Mouse (Mus musculus) heart, adult 2 months (tissue): Measurements from ENCODE around the gene Spint3. TPM values are rescaled to one million over a fixed set of nuclear protein-coding genes. Genes with fewer than 3 reads are reported as not detected.

Source experiments
- DNase-seq, 2 experiments: peaks; one replicate each; pipeline ENCODE4 v3.0.0; 2021
- H3K27ac ChIP-seq: fragments of 200-600 bp; 2 replicates; pipeline ENCODE4 v1.8.1; 2022
- H3K27me3 ChIP-seq: fragments of 200-500 bp; 2 replicates; pipeline ENCODE4 v1.6.1; 2012; ENCODE audit warnings: mild to moderate bottlenecking, low read length, inconsistent platforms, mixed read lengths; ENCODE audit not compliant: control insufficient read depth, insufficient read depth
- H3K36me3 ChIP-seq: fragments of 200-500 bp; 2 replicates; pipeline ENCODE4 v1.6.1; 2012; ENCODE audit warnings: low read length, inconsistent platforms; ENCODE audit not compliant: control insufficient read depth, insufficient read depth
- H3K4me1 ChIP-seq: fragments of 200-500 bp; 2 replicates; pipeline ENCODE4 v1.6.1; 2011; ENCODE audit warnings: low read length; ENCODE audit not compliant: control insufficient read depth, insufficient read depth
- H3K4me3 ChIP-seq: fragments of 200-600 bp; 2 replicates; pipeline ENCODE4 v1.8.1; 2022
- H3K79me2 ChIP-seq: fragments of 200-500 bp; replicated peaks from 2 replicates; pipeline ENCODE4 v1.6.1; 2012; ENCODE audit warnings: mild to moderate bottlenecking, inconsistent platforms, low read length, moderate library complexity, mixed read lengths; ENCODE audit not compliant: control insufficient read depth, insufficient read depth
- H3K9ac ChIP-seq: fragments of 200-500 bp; 2 replicates; pipeline ENCODE4 v1.6.1; 2012; ENCODE audit warnings: low read depth, mild to moderate bottlenecking, control low read depth, inconsistent platforms, low read length, mixed read lengths
- CTCF ChIP-seq: fragments of 200-600 bp; IDR thresholded peaks from 2 replicates; pipeline ENCODE4 v1.8.1; 2022; ENCODE audit warnings: antibody characterized with exemption, mild to moderate bottlenecking, moderate library complexity
- EP300 ChIP-seq: fragments of 200-500 bp; IDR thresholded peaks from 2 replicates; pipeline ENCODE4 v1.6.1; 2011; ENCODE audit warnings: low read depth, low read length, control low read depth; ENCODE audit not compliant: insufficient read depth
- POLR2A ChIP-seq: fragments of 200-500 bp; IDR thresholded peaks from 2 replicates; pipeline ENCODE4 v1.6.1; 2011; ENCODE audit warnings: mild to moderate bottlenecking, low read depth, low read length, control low read depth; ENCODE audit not compliant: insufficient read depth
- WGBS: fragments of 180-500 bp; shearing (Covaris S2); methylation state at CpG from one replicate; pipeline ENCODE4 v1.1.7; 2018; 5-methylcytosine and 5-hydroxymethylcytosine counted together
- intact Hi-C: fragments of 180-260 bp; cut with DNase I; formaldehyde crosslinking; loops from one replicate; pipeline ENCODE4 v1.15.1; 2025
- polyA plus RNA-seq: library from polyadenylated mRNA; depleted of rRNA; stranded (reverse); fragments of >200 nt; gene quantifications from 2 replicates; pipeline ENCODE4 v1.2.3, GENCODE M21; 2012
- total RNA-seq, 2 experiments: library from RNA; stranded (reverse); gene quantifications; 2 replicates each; pipeline ENCODE4 v1.2.3; 2021

Spint3 gene
- total and polyA plus RNA-seq, 3 experiments: not detected

DNA sequence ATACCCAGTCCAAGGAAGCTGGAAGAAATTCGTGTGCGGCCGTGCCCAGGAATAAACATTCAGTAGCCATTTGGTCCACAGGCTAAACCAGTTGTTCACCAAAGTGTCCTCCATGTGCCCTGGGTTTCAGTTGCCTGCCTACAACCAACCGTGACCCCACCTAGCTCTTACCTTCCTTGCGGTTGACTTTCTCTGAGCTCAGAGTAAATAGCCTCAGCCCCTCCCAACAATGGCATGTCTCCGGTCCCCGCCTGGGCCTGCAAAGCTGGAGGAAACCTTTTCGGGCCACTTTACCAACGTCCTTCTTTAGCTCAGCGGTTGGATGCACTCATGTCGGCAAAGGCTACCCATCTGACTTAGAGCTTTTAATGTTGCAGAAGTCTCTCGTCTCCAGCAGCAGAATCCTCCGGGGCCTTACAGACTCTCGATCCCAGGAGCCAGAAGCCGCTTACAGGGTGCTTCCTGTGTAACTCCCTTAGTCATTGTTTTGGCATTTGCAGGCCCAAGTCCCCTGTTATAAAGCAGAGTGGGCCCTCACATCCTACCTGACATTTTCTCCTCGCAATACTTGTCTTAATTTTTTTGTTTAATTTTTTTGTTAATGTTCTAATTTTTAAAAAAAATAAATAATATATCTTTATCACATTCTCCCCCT is 14.1 kb downstream of the Spint3 start:
- no peak for DNase-seq
- intact Hi-C loops: no loop called here
- Histone ChIP-seq H3K27ac (no peak overlapping the region), H3K27me3 (peaks cover 5% of the 10 kb centered on the region), H3K4me1 (peaks cover 1% of the 10 kb centered on the region; the same call in 1 of the 2 replicates), H3K9ac (no peak overlapping the region), H3K79me2 (no peaks in the 10 kb centered on the region), H3K4me3 (no peak overlapping the region), H3K36me3 (no peaks in the 10 kb centered on the region)
- 35% methylated on average over 16 of the region's 16 CpGs for WGBS
- no peak for TF ChIP-seq POLR2A
- no peak for TF ChIP-seq CTCF
- no peak for TF ChIP-seq EP300

DNA sequence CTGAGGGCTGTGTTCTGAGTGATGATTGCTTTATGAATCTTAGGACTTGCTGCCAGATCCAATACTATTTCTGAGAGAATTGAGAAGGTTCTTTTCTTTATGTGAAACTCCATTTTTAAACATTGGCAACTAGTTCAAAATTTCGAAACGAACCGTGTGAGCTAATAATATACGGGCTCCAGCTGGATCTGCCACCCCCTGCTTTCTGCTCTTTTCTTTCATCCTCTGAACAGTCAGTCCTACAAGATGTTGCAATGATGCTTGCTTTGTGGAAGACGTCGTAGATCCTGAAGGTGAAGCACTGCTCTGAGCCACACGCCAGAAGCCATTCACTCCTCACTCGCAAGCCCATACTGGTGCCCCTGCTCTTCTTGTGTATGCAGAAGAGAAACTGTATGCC is 14.8 kb downstream of the Spint3 start:
- intact Hi-C loops: no loop called here
- no peaks in the 10 kb centered on the region for H3K79me2 ChIP-seq
- TF ChIP-seq POLR2A (no peak), EP300 (no peak), CTCF (no peak)
- no peak for DNase-seq
- WGBS: 81% methylated on average over 8 of the region's 8 CpGs
- no peak overlapping the region for H3K9ac ChIP-seq
- H3K27ac ChIP-seq: no peak overlapping the region
- no peaks in the 10 kb centered on the region for H3K4me1 ChIP-seq
- peaks cover 3% of the 10 kb centered on the region for H3K27me3 ChIP-seq
- H3K36me3 ChIP-seq: no peaks in the 10 kb centered on the region
- H3K4me3 ChIP-seq: no peak overlapping the region

DNA sequence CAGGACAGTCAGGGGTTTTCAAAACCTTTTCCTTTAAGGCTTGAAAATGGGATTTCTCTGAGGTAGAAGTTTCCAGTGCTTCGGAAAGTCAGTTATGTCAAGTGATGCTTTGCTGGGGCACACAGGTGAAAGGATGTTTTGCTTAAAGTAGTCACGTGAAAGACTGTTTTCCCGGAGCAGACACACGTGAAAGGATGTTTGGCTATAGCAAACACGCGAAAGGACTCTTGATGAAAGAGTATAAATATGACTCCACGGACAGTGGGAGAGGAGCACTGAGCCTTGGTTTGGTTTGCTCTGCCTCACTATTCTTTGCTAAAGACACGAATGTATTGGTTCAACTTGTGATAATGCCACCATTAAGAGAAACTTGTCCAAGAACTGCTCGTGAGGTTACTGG is 21.8 kb downstream of the Spint3 start:
- no peak overlapping the region for H3K4me3 ChIP-seq

DNA sequence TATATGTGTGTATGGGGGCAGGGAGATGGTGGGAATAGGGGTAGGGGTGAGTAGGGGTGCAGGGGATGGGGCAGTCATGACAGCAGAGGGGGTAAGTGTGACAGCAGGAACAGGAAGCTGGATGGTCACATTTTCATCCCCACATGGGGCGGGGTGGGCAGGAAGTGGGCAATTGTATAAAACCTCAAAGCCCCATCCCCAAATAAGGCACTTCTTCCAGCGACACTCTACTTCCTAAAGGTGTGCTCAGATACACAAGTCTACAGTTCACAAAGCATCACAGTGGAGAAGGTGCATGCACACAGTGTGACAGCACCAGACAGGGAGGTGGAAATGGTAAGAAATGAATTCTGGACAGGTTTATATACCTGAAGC is 22.4 kb downstream of the Spint3 start:
- no peak overlapping the region for H3K4me3 ChIP-seq
- no peaks in the 10 kb centered on the region for H3K4me1 ChIP-seq
- no peak for DNase-seq
- H3K27ac ChIP-seq: no peak overlapping the region
- WGBS: 54% methylated on average over 2 of the region's 2 CpGs
- no peaks in the 10 kb centered on the region for H3K79me2 ChIP-seq
- TF ChIP-seq CTCF (no peak), POLR2A (no peak), EP300 (no peak)
- peaks cover 5% of the 10 kb centered on the region; the same call in 1 of the 2 replicates for H3K27me3 ChIP-seq
- no peaks in the 10 kb centered on the region for H3K36me3 ChIP-seq
- no peak overlapping the region for H3K9ac ChIP-seq
- intact Hi-C loops: no loop called here

More for the DNA sequence above, 21.8 kb downstream of the Spint3 start:
- no peak overlapping the region for H3K27ac ChIP-seq
- H3K9ac ChIP-seq: no peak overlapping the region
- H3K27me3 ChIP-seq: peaks cover 5% of the 10 kb centered on the region; the same call in 1 of the 2 replicates
- no peaks in the 10 kb centered on the region for H3K36me3 ChIP-seq
- TF ChIP-seq EP300 (no peak), CTCF (no peak), POLR2A (no peak)
- DNase-seq: no peak
- H3K79me2 ChIP-seq: no peaks in the 10 kb centered on the region
- intact Hi-C loops: no loop called here
- 81% methylated on average over 9 of the region's 9 CpGs for WGBS
- no peaks in the 10 kb centered on the region for H3K4me1 ChIP-seq

DNA sequence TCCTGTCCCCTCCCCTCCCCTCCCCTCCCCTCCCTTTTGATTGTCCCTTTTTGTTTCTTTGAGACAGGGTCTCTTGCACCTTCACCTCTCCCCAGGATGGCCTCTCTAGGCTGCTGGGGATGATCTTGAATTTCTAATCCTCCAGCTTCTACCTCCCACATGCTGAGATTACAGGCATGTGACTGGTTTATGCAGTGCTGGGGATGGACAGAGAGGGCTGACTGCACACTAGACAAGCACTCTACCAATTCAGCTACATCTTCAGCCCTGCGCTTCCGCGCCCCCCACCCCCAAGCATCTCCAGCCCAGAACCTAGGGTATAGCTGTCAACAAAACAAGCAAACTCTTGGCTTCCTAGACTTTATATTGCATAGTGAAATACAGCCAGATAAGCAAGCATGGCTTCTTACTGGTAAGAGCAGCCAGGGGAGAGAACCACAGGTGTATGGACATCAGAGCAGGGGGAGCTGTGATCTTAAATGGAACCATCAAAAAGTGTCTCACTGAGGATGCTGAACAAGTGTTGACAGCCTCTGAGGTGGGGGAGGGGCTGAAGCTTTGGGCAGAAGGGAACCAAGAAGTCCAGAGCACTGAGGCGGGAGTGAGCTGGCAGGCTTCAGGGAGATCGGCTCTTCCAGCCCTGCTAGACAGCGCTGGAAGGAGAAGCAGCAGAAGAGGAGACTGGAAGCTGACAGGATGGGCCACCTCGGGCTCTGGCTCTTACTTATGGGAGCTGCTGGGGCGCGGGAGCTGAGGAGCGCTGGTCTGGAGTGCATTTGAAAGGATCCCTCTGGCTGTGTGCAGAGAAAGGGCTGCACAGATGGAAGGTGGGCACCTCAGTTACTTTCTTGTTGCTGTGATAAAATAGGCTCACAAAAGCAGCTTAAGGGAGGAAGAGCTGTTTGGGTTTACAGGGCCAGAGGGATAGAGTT is 23.0 kb downstream of the Spint3 start:
- 27% methylated on average over 10 of the region's 10 CpGs for WGBS
- Histone ChIP-seq H3K4me3 (no peak overlapping the region), H3K4me1 (no peaks in the 10 kb centered on the region), H3K79me2 (no peaks in the 10 kb centered on the region), H3K36me3 (no peaks in the 10 kb centered on the region), H3K27me3 (peaks cover 5% of the 10 kb centered on the region; the same call in 1 of the 2 replicates), H3K27ac (no peak overlapping the region), H3K9ac (no peak overlapping the region)
- intact Hi-C loops: no loop called here
- no peak for DNase-seq
- TF ChIP-seq CTCF (no peak), EP300 (no peak)

DNA sequence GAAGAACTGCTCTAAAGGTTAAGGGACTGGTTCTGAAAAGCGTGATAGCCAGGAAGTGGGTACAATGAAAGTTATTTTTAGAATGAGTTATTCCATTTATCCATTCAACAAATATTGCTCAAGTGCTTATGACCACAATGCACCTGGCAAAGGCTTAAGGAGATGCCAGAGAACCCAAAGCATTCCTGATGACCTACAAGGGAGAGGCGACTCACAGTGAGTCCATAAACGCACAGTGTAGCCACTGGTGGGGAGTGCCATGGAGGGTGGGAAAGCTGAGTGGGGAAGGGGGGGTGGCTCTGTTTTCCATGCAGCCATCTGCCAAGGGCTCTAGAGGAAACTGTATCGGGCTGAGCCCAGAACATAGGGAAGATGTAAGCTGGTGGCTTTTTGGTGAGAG is 23.9 kb downstream of the Spint3 start:
- no peak for TF ChIP-seq POLR2A
- no peak for TF ChIP-seq CTCF
- no peak for TF ChIP-seq EP300
- H3K27me3 ChIP-seq: peaks cover 5% of the 10 kb centered on the region; the same call in 1 of the 2 replicates
- no peak overlapping the region for H3K4me3 ChIP-seq
- DNase-seq: no peak
- H3K36me3 ChIP-seq: no peaks in the 10 kb centered on the region
- no peak overlapping the region for H3K27ac ChIP-seq
- no peaks in the 10 kb centered on the region for H3K4me1 ChIP-seq
- no peak overlapping the region for H3K9ac ChIP-seq
- intact Hi-C loops: no loop called here
- H3K79me2 ChIP-seq: no peaks in the 10 kb centered on the region
- 31% methylated on average over 4 of the region's 4 CpGs for WGBS
